Mouse (Mus musculus) intestine, postnatal 0 days (tissue): ENCODE data around the gene Mex3a. TPM values are rescaled to one million over a fixed set of nuclear protein-coding genes. Genes with fewer than 3 reads are reported as not detected.

ENCODE experiments used
- ATAC-seq: fragments of 200-750 bp; cut with Nextera tagmentation; 2 replicates; pipeline ENCODE4 v1.8.0; 2017; ENCODE audit warnings: mild to moderate bottlenecking, moderate TSS enrichment, moderate library complexity
- H3K27ac ChIP-seq: fragments of 300-500 bp; sonication (generic); 2 replicates; pipeline ENCODE4 v1.5.1; 2014; ENCODE audit warnings: mild to moderate bottlenecking, low read depth, low read length, moderate library complexity
- H3K27me3 ChIP-seq: fragments of 300-500 bp; sonication (generic); replicated peaks from 2 replicates; pipeline ENCODE4 v1.6.1; 2014; ENCODE audit warnings: low read length, mixed read lengths; ENCODE audit not compliant: control insufficient read depth, insufficient read depth
- H3K36me3 ChIP-seq: fragments of 300-500 bp; sonication (generic); 2 replicates; pipeline ENCODE4 v1.6.1; 2014; ENCODE audit warnings: mild to moderate bottlenecking, moderate library complexity; ENCODE audit not compliant: control insufficient read depth, insufficient read depth
- H3K4me1 ChIP-seq: fragments of 300-500 bp; sonication (generic); replicated peaks from 2 replicates; pipeline ENCODE4 v1.6.1; 2014; ENCODE audit warnings: antibody characterized with exemption, low read length, mixed read lengths; ENCODE audit not compliant: control insufficient read depth, insufficient read depth
- H3K4me2 ChIP-seq: fragments of 300-500 bp; sonication (generic); replicated peaks from 2 replicates; pipeline ENCODE4 v1.6.1; 2014; ENCODE audit warnings: low read depth, mild to moderate bottlenecking, moderate library complexity
- H3K4me3 ChIP-seq: fragments of 300-500 bp; sonication (generic); 2 replicates; pipeline ENCODE4 v1.5.1; 2014; ENCODE audit warnings: low read depth, low read length
- H3K9ac ChIP-seq: fragments of 300-500 bp; sonication (generic); 2 replicates; pipeline ENCODE4 v1.6.1; 2014; ENCODE audit warnings: mild to moderate bottlenecking, low read depth, low read length
- H3K9me3 ChIP-seq: fragments of 300-500 bp; sonication (generic); 2 replicates; pipeline ENCODE4 v1.6.1; 2016; ENCODE audit warnings: mixed run types; ENCODE audit not compliant: control insufficient read depth
- CTCF ChIP-seq: sonication (generic); IDR thresholded peaks from 2 replicates; pipeline ENCODE4 v1.5.1; 2016; ENCODE audit warnings: low read depth, mild to moderate bottlenecking, control low read depth, antibody characterized with exemption, moderate library complexity
- WGBS: fragments of 180-500 bp; shearing (Covaris S2); extraction: QIAGEN DNeasy Blood & Tissue Kit; methylation state at CpG from one replicate; pipeline ENCODE4 v1.1.7; 2014; 5-methylcytosine and 5-hydroxymethylcytosine counted together
- polyA plus RNA-seq: library from polyadenylated mRNA; unstranded; fragments of >200 nt; fragmentation: Nextera tagmentation; extraction: Ambion mirVana; gene quantifications from 2 replicates; pipeline ENCODE4 v1.2.1, GENCODE M21; 2015

Mex3a gene
- polyA plus RNA-seq, 1 experiment from 2014 or later, result 2.8 TPM

DNA sequence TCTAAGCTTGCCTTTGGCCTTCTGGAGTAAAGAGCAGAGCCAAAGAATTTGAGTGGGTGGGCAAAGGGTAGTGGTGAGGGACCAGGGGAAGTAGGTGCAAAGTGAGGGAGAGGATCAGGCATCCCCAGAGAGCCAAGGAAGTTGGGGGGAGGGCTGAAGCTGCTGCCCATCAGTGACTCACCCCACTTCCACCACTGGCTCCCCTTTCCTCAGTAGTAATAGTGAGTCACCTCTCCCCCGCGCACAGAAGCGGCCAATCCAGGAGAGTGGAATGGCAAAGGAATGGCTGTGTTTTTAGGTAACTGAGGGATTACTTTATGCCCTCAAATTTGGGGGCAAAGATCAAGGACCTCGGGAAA, 28.7 kb upstream of the Mex3a start:
- Histone ChIP-seq H3K27me3 (no peaks in the 10 kb centered on the region), H3K4me3 (peak overlapping the region; percentile 61; the same call in 1 of the 2 replicates), H3K4me2 (peak overlapping the region; percentile 86), H3K4me1 (peaks cover 7% of the 10 kb centered on the region), H3K9ac (no peak overlapping the region; the same call in 1 of the 2 replicates), H3K9me3 (no peaks in the 10 kb centered on the region), H3K27ac (peak overlapping the region; percentile 83), H3K36me3 (no peaks in the 10 kb centered on the region)
- ATAC-seq, result peak; percentile 25
- 37% methylated on average over 4 of the region's 4 CpGs for WGBS
- no peak for TF ChIP-seq CTCF

DNA sequence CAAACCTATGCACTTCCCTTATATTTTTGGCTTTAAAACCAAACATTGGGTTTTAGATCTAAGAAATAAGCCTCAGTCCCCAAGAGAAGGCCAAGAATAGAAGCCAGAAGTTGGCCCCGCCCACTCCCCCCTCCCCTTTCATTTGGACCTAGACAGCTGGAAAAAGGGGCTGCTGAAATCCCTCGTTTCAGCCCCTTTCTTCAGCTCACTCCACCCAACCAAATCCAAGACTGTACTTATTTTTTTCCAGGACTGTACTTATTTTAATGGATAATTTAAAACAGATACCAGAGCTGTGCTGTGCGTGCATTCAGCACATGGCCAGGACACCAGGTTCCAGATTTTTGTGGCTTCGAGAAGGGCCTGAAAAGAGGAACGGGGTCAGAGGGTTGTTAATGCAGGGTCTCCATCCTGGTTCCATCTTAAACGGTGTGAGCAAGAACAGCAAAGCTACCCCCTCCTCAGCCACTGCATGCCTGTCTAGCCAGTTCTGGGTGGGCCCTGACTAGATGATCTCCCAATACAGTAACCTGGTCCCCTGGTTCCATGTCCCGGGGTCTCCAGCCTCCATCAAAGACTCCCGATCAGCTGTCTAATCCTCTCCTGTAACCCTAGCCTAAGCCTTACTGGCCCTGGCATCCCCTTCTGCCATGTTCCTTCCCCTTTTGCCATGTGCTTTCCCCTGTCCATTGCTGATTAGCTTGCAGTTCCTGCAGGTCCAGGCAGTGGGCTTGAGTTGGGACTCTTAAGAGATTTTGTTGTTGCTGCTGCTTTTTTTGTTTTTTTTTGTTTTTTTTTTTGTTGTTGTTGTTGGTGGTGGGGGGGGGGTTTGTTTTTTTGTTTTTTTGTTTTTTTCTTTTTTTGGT, 28.1 kb upstream of the Mex3a start:
- TF ChIP-seq CTCF, result no peak
- no peaks in the 10 kb centered on the region for H3K9me3 ChIP-seq
- H3K36me3 ChIP-seq, result no peaks in the 10 kb centered on the region
- no peak overlapping the region for H3K9ac ChIP-seq
- H3K27me3 ChIP-seq, result no peaks in the 10 kb centered on the region
- WGBS, result 61% methylated on average over 8 of the region's 8 CpGs
- no peak overlapping the region for H3K27ac ChIP-seq
- H3K4me3 ChIP-seq, result no peak overlapping the region
- H3K4me2 ChIP-seq, result peak overlapping the region; percentile 86; the same call in 1 of the 2 replicates
- ATAC-seq, result no peak
- H3K4me1 ChIP-seq, result peaks cover 7% of the 10 kb centered on the region

DNA sequence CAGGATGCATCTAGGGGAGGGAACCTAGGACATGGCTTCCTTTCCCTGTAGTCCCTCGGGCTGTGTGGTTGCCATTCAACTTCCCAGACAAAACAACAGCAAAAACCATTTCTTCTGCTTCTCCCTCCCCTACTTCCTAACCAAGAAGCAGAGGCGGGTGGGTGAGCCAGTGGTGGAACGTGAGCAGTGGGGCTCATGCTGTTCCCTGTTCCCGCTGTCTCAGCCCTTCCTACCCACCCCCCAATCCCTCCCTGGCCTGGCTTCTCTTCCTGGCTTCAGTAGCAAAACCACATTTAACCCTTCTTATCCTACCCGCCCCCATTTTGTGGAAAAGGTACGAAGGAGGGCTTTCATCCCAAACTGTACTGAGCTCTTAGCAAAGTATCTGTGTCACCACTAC, 27.1 kb upstream of the Mex3a start:
- no peak overlapping the region for H3K4me2 ChIP-seq
- no peak for ATAC-seq
- H3K4me1 ChIP-seq, result peaks cover 7% of the 10 kb centered on the region
- TF ChIP-seq CTCF, result no peak
- H3K9me3 ChIP-seq, result no peaks in the 10 kb centered on the region
- H3K9ac ChIP-seq, result no peak overlapping the region
- H3K4me3 ChIP-seq, result no peak overlapping the region
- WGBS, result 71% methylated on average over 6 of the region's 6 CpGs
- no peaks in the 10 kb centered on the region for H3K36me3 ChIP-seq
- no peak overlapping the region for H3K27ac ChIP-seq
- H3K27me3 ChIP-seq, result no peaks in the 10 kb centered on the region

DNA sequence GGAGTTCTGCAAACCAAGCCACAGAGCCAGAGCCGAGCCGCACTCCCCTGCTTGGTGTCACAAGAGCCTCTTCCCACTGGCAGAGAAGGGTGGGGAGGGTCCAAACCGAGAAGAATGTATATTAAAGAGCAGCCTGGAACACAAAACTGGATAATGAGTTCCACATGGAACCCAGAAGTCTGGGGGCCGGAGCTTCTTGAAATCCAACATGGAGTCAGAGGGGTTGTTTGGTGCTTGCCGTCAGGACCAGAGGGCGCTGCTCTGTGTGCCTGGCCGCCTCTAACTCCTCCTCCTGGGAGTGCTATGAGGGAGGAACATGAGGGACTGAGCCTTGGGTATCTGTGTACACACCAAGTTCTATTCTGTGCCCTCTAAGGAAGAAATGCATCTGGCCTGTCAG, 26.4 kb upstream of the Mex3a start:
- ATAC-seq, result no peak
- Histone ChIP-seq H3K4me1 (peaks cover 4% of the 10 kb centered on the region), H3K4me3 (no peak overlapping the region), H3K9ac (no peak overlapping the region), H3K36me3 (no peaks in the 10 kb centered on the region), H3K27me3 (no peaks in the 10 kb centered on the region), H3K4me2 (no peak overlapping the region), H3K9me3 (no peaks in the 10 kb centered on the region), H3K27ac (no peak overlapping the region)
- no peak for TF ChIP-seq CTCF
- WGBS, result 60% methylated on average over 7 of the region's 7 CpGs

DNA sequence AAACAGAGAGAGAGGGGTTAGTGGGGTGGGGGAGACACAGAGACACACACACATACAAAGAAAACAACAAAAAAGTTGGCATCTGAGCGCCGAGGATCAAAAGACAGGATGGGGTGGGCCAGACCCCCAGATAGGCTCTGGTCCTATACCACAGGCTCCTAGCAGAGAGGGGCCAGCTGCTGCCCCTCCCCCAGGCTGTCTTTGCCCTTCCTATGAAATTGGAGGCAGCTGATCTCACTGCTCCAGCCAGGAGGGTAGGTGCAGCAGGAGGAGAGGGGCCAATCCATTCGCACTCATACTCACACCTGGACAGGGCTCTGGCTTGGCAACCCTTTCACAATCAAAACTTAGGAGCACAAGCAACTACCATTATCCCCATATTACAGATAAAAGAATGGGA, 22.9 kb upstream of the Mex3a start:
- 52% methylated on average over 3 of the region's 3 CpGs for WGBS
- H3K9ac ChIP-seq, result peak overlapping the region; percentile 28; the same call in 1 of the 2 replicates
- H3K27me3 ChIP-seq, result no peaks in the 10 kb centered on the region
- peak overlapping the region; percentile 65 for H3K4me2 ChIP-seq
- H3K36me3 ChIP-seq, result no peaks in the 10 kb centered on the region
- no peaks in the 10 kb centered on the region for H3K9me3 ChIP-seq
- no peak for ATAC-seq
- no peak for TF ChIP-seq CTCF
- peaks cover 12% of the 10 kb centered on the region for H3K4me1 ChIP-seq
- peak overlapping the region; percentile 80 for H3K27ac ChIP-seq
- peak overlapping the region; percentile 29 for H3K4me3 ChIP-seq

DNA sequence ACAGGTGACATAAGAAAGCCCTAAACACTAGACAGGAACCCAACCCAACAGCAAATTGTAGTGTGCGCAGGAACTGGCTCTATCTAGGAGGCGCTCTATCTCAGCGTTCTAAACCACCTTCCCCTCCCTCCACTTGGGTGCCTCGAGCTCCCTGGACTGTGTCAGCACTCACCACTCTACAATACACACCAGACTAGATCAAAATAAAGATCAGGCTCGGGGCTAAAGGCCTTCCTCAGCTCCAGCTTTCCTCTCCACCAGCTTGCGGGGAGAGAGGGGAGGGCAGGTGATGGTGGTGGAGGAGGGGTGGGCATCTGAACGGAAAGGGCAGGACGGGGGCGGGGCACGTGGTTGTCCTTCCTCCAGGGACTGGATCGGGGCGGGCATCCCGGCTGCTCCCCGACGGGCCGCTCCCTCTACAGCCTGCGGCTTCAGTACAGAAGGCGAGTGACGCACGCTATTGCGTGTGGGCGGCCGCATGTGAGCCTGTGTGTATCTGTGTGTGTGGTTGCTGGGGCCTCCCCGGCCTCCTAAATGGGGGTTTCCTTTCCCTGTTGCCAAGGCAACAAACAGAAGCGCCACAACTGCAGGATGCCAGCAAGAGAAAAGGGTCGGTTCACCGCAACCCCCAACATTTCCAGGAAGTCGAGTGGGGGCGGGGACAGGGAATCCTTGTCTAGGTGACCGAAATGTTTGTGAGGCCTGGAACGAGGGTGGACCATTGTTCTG, 22.3 kb upstream of the Mex3a start, which contains the start of gene Lmna:
Lmna (minus strand) TSS at position 265 of the 729 bp plus-strand sequence.
- H3K4me2 ChIP-seq, result peak within 1 kb of the TSS; percentile 65
- ATAC-seq, result peak; percentile 93
- H3K27me3 ChIP-seq, result no peaks in the 10 kb centered on the region
- H3K4me1 ChIP-seq, result peaks cover 18% of the 10 kb centered on the region
- H3K4me3 ChIP-seq, result peak within 1 kb of the TSS; percentile 29
- no peaks in the 10 kb centered on the region for H3K36me3 ChIP-seq
- H3K9ac ChIP-seq, result peak within 1 kb of the TSS; percentile 28
- H3K27ac ChIP-seq, result peak within 1 kb of the TSS; percentile 80
- H3K9me3 ChIP-seq, result no peaks in the 10 kb centered on the region
- TF ChIP-seq CTCF, result peak; percentile 74
- under 1% methylated on average over 31 of the region's 31 CpGs for WGBS
